Mouse (Mus musculus): Measurements from ENCODE around the gene Gm9837. TPM values are rescaled to one million over a fixed set of nuclear protein-coding genes. Genes with fewer than 3 reads are reported as not detected.

The Gm9837 gene
- polyA plus RNA-seq, 1 experiment from 2014 or later: not detected

- 35% methylated on average over 3 of the region's 3 CpGs for whole genome bisulfite sequencing
- H3K27ac ChIP-seq (replicated peaks): no peak overlapping the region
- H3K9ac ChIP-seq: no peak overlapping the region
- H3K4me1 ChIP-seq: peaks cover 11% of the 10 kb centered on the region
- H3K27me3 ChIP-seq (replicated peaks): peaks cover 38% of the 10 kb centered on the region
- H3K4me2 ChIP-seq: no peak overlapping the region
- no peak for ATAC-seq (ENCODE audit: extremely low read depth, insufficient number of reproducible peaks, low FRiP score, low TSS enrichment)
- H3K9me3 ChIP-seq: 0 out of 2 replicates have a peak, but pooled peaks cover 3% of the 10 kb centered on the region
- H3K36me3 ChIP-seq: no peaks in the 10 kb centered on the region
- H3K4me3 ChIP-seq: no peak overlapping the region
Measured at GRCm38 (mm10) chr11:53485719-53486118, 15.4 kb upstream of the Gm9837 start.

- no peak overlapping the region for H3K4me2 ChIP-seq
- ATAC-seq (ENCODE audit: extremely low read depth, insufficient number of reproducible peaks, low FRiP score, low TSS enrichment): no peak
- H3K4me1 ChIP-seq: peaks cover 35% of the 10 kb centered on the region
- no peak overlapping the region for H3K4me3 ChIP-seq
- H3K9me3 ChIP-seq: no peaks in the 10 kb centered on the region
- no peaks in the 10 kb centered on the region for H3K36me3 ChIP-seq
- 45% methylated on average over 9 of the region's 9 CpGs for WGBS
- no peak overlapping the region for H3K9ac ChIP-seq
- peak overlapping the region; percentile 17; the same call in 1 of the 2 replicates for H3K27ac ChIP-seq (replicated peaks)
- H3K27me3 ChIP-seq (replicated peaks): peaks cover 62% of the 10 kb centered on the region
Measured at GRCm38 (mm10) chr11:53483159-53483891, 13.0 kb upstream of the Gm9837 start.

- peaks cover 60% of the 10 kb centered on the region for H3K27me3 ChIP-seq (replicated peaks)
- ATAC-seq (ENCODE audit: extremely low read depth, insufficient number of reproducible peaks, low FRiP score, low TSS enrichment): no peak
- H3K4me3 ChIP-seq: no peak overlapping the region
- H3K9me3 ChIP-seq: no peaks in the 10 kb centered on the region
- H3K27ac ChIP-seq (replicated peaks): no peak overlapping the region
- no peak overlapping the region for H3K4me2 ChIP-seq
- H3K4me1 ChIP-seq: peaks cover 26% of the 10 kb centered on the region
- WGBS: 68% methylated on average over 4 of the region's 4 CpGs
- H3K36me3 ChIP-seq: no peaks in the 10 kb centered on the region
- no peak overlapping the region for H3K9ac ChIP-seq
Measured at GRCm38 (mm10) chr11:53481088-53481730, 10.9 kb upstream of the Gm9837 start.

GRCm38 (mm10) chr11:53479783-53480301 lies 9.6 kb upstream of the Gm9837 start, which contains the start of the genes Gm9945 and Sowaha:
Gm9945 (plus strand) TSS chr11:53480166.
Sowaha (minus strand) TSS chr11:53480274.
- peak within 1 kb of the TSS; percentile 92 for H3K4me2 ChIP-seq
- H3K9ac ChIP-seq: peak within 1 kb of the TSS; percentile 74
- H3K36me3 ChIP-seq: no peaks in the 10 kb centered on the region
- H3K4me1 ChIP-seq: peaks cover 26% of the 10 kb centered on the region
- H3K27ac ChIP-seq (replicated peaks): no peak within 1 kb of the TSS
- peak within 1 kb of the TSS; percentile 61 for H3K4me3 ChIP-seq
- H3K27me3 ChIP-seq (replicated peaks): peaks cover 71% of the 10 kb centered on the region
- WGBS: 3% methylated on average over 40 of the region's 40 CpGs
- ATAC-seq (ENCODE audit: extremely low read depth, insufficient number of reproducible peaks, low FRiP score, low TSS enrichment): no peak
- H3K9me3 ChIP-seq: no peaks in the 10 kb centered on the region

- 1% methylated on average over 62 of the region's 62 CpGs for WGBS
- Histone ChIP-seq H3K36me3 (no peaks in the 10 kb centered on the region), H3K27ac (replicated peaks) (no peak overlapping the region), H3K27me3 (replicated peaks) (peaks cover 77% of the 10 kb centered on the region), H3K9ac (peak overlapping the region; percentile 74), H3K4me3 (peak overlapping the region; percentile 61), H3K9me3 (no peaks in the 10 kb centered on the region), H3K4me1 (peaks cover 26% of the 10 kb centered on the region), H3K4me2 (peak overlapping the region; percentile 92)
- no peak for ATAC-seq (ENCODE audit: extremely low read depth, insufficient number of reproducible peaks, low FRiP score, low TSS enrichment)
Measured at GRCm38 (mm10) chr11:53479171-53479782, 9.0 kb upstream of the Gm9837 start.

GRCm38 (mm10) chr11:53478383-53479170 lies 8.3 kb upstream of the Gm9837 start:
- H3K27me3 ChIP-seq (replicated peaks): peaks cover 84% of the 10 kb centered on the region
- WGBS: 7% methylated on average over 79 of the region's 79 CpGs
- H3K36me3 ChIP-seq: no peaks in the 10 kb centered on the region
- ATAC-seq (ENCODE audit: extremely low read depth, insufficient number of reproducible peaks, low FRiP score, low TSS enrichment): no peak
- H3K9ac ChIP-seq: peak overlapping the region; percentile 74
- peak overlapping the region; percentile 92 for H3K4me2 ChIP-seq
- no peak overlapping the region for H3K27ac ChIP-seq (replicated peaks)
- H3K4me3 ChIP-seq: peak overlapping the region; percentile 61
- peaks cover 26% of the 10 kb centered on the region for H3K4me1 ChIP-seq
- H3K9me3 ChIP-seq: no peaks in the 10 kb centered on the region

- ATAC-seq (ENCODE audit: extremely low read depth, insufficient number of reproducible peaks, low FRiP score, low TSS enrichment): no peak
- Histone ChIP-seq H3K4me1 (peaks cover 26% of the 10 kb centered on the region), H3K9ac (no peak overlapping the region), H3K9me3 (no peaks in the 10 kb centered on the region), H3K27ac (replicated peaks) (no peak overlapping the region), H3K27me3 (replicated peaks) (peaks cover 89% of the 10 kb centered on the region), H3K4me3 (no peak overlapping the region), H3K36me3 (no peaks in the 10 kb centered on the region), H3K4me2 (peak overlapping the region; percentile 92; the same call in 1 of the 2 replicates)
- 55% methylated on average over 7 of the region's 7 CpGs for WGBS
Measured at GRCm38 (mm10) chr11:53477833-53478232, 7.6 kb upstream of the Gm9837 start.

- WGBS: 35% methylated on average over 8 of the region's 8 CpGs
- H3K27ac ChIP-seq (replicated peaks): no peak overlapping the region
- no peak for ATAC-seq (ENCODE audit: extremely low read depth, insufficient number of reproducible peaks, low FRiP score, low TSS enrichment)
- no peak overlapping the region for H3K9ac ChIP-seq
- H3K4me1 ChIP-seq: peaks cover 27% of the 10 kb centered on the region
- H3K4me2 ChIP-seq: no peak overlapping the region
- H3K9me3 ChIP-seq: no peaks in the 10 kb centered on the region
- no peak overlapping the region for H3K4me3 ChIP-seq
- no peaks in the 10 kb centered on the region for H3K36me3 ChIP-seq
- peaks cover 91% of the 10 kb centered on the region for H3K27me3 ChIP-seq (replicated peaks)
Measured at GRCm38 (mm10) chr11:53475620-53476019, 5.3 kb upstream of the Gm9837 start.

- Histone ChIP-seq H3K36me3 (no peaks in the 10 kb centered on the region), H3K27me3 (replicated peaks) (peaks cover 82% of the 10 kb centered on the region), H3K4me3 (no peak overlapping the region), H3K4me2 (no peak overlapping the region), H3K9me3 (no peaks in the 10 kb centered on the region), H3K4me1 (peaks cover 15% of the 10 kb centered on the region), H3K9ac (no peak overlapping the region), H3K27ac (replicated peaks) (no peak overlapping the region)
- ATAC-seq (ENCODE audit: extremely low read depth, insufficient number of reproducible peaks, low FRiP score, low TSS enrichment): no peak
- WGBS: 70% methylated on average over 3 of the region's 3 CpGs
Measured at GRCm38 (mm10) chr11:53472709-53473108, 2.4 kb upstream of the Gm9837 start.

- no peak overlapping the region for H3K27ac ChIP-seq (replicated peaks)
- peaks cover 4% of the 10 kb centered on the region; the same call in 1 of the 2 replicates for H3K36me3 ChIP-seq
- WGBS: 35% methylated on average over 16 of the region's 16 CpGs
- no peak overlapping the region for H3K9ac ChIP-seq
- H3K4me2 ChIP-seq: peak overlapping the region; percentile 65
- peaks cover 23% of the 10 kb centered on the region for H3K4me1 ChIP-seq
- peak overlapping the region; percentile 35 for H3K4me3 ChIP-seq
- no peaks in the 10 kb centered on the region for H3K9me3 ChIP-seq
- H3K27me3 ChIP-seq (replicated peaks): peaks cover 82% of the 10 kb centered on the region
- no peak for ATAC-seq (ENCODE audit: extremely low read depth, insufficient number of reproducible peaks, low FRiP score, low TSS enrichment)
Measured at GRCm38 (mm10) chr11:53469294-53469967, 848 bp downstream of the Gm9837 start.

Measured in heart, embryonic 13.5 days (tissue).